Mouse (Mus musculus) spleen, adult 2 months (tissue): Measurements from ENCODE around the gene Sugp1.

Experiments
- CTCF ChIP-seq: fragments of 200-500 bp; IDR thresholded peaks from 2 replicates; pipeline ENCODE4 v1.5.1; 2011; ENCODE audit warnings: mild to moderate bottlenecking, inconsistent platforms; ENCODE audit not compliant: insufficient read depth, insufficient read length, insufficient replicate concordance; ENCODE audit errors: extremely low read depth
- POLR2A ChIP-seq: fragments of 200-500 bp; IDR thresholded peaks from 2 replicates; pipeline ENCODE4 v1.6.1; 2011; ENCODE audit warnings: low read depth, low read length, inconsistent platforms

- TF ChIP-seq POLR2A (no peak), CTCF (no peak)
Measured at GRCm38 (mm10) chr8:70072441-70073069, 29.9 kb downstream of the Sugp1 start, which contains the start of gene Tm6sf2.
